In genomic region chr13:113877420-113877819, GRCm38 (mm10) we compare ENCODE assay signal across 8 mouse cellular contexts.
DNase-seq lines count a peak whose midpoint lies in the region; ATAC-seq and TF ChIP-seq lines count a peak whose summit lies in the region.

No protein-coding gene starts in this region.

- H3K4me3 ChIP-seq in forebrain, embryonic 14.5 days (ENCODE audit: low read depth, low read length): no peak overlapping the region
- H3K4me3 ChIP-seq in lung, embryonic 14.5 days (ENCODE audit: low read depth, low read length): no peak overlapping the region

- peak; percentile 63 to 84 for DNase-seq in heart, adult 18-20 months
- DNase-seq in heart, postnatal 25 days (ENCODE audit: low spot score): no peak
- peak; percentile 57 for DNase-seq in brain, embryonic 18.5 days (ENCODE audit: low read depth, low spot score)
- peak; percentile 90 for DNase-seq in forebrain, embryonic 14.5 days (ENCODE audit: low spot score)
- peak; percentile 89 for DNase-seq in lung, embryonic 14.5 days
- peak; percentile 61 for DNase-seq in retina, postnatal 7 days (ENCODE audit: low read depth, low spot score)

- H3K27me3 ChIP-seq in forebrain, embryonic 14.5 days (replicated peaks; ENCODE audit: control insufficient read depth, insufficient read depth, low read length): no peaks in the 10 kb centered on the region
- no peaks in the 10 kb centered on the region for H3K27me3 ChIP-seq in lung, embryonic 14.5 days (ENCODE audit: insufficient read depth, low read length)

- no peak overlapping the region for H3K27ac ChIP-seq in forebrain, embryonic 14.5 days (ENCODE audit: low read depth, low read length)
- no peak overlapping the region for H3K27ac ChIP-seq in lung, embryonic 14.5 days (ENCODE audit: low read depth)

- 2% methylated on average over 5 of the region's 5 CpGs for WGBS in forebrain, embryonic 14.5 days
- WGBS in lung, embryonic 14.5 days: 15% methylated on average over 5 of the region's 5 CpGs

- H3K9ac ChIP-seq in forebrain, embryonic 14.5 days (ENCODE audit: low read length): no peak overlapping the region
- H3K9ac ChIP-seq in lung, embryonic 14.5 days: no peak overlapping the region

- peak; percentile 94 for TF ChIP-seq CTCF in lung, embryonic 14.5 days (IDR thresholded peaks at IDR 0.05; ENCODE audit: low read depth)

- H3K9me3 ChIP-seq in forebrain, embryonic 14.5 days (replicated peaks; ENCODE audit: control insufficient read depth, low read length): no peaks in the 10 kb centered on the region
- no peaks in the 10 kb centered on the region for H3K9me3 ChIP-seq in lung, embryonic 14.5 days (ENCODE audit: low read depth, low read length)

- intact Hi-C loops in heart, postnatal 25 days (cut with DNase I): loop anchor here (1.0 to 10.0 kb wide), 4 partner anchors 197 to 917 kb away; no protein-coding TSS in a partner anchor

- H3K36me3 ChIP-seq in forebrain, embryonic 14.5 days (ENCODE audit: control insufficient read depth, insufficient read depth, low read length): no peaks in the 10 kb centered on the region
- H3K36me3 ChIP-seq in lung, embryonic 14.5 days (ENCODE audit: insufficient read depth): no peaks in the 10 kb centered on the region

- H3K4me2 ChIP-seq in forebrain, embryonic 14.5 days (ENCODE audit: low read length): no peak overlapping the region
- H3K4me2 ChIP-seq in lung, embryonic 14.5 days: no peak overlapping the region

- peaks cover 25% of the 10 kb centered on the region for H3K4me1 ChIP-seq in forebrain, embryonic 14.5 days (ENCODE audit: control insufficient read depth, insufficient read depth, low read length)
- no peaks in the 10 kb centered on the region for H3K4me1 ChIP-seq in lung, embryonic 14.5 days (ENCODE audit: insufficient read depth)

- ATAC-seq in CD4-positive, CD25-positive, alpha-beta regulatory T cell, adult 4 months: peak; percentile 93
- ATAC-seq in forebrain, embryonic 14.5 days: peak; percentile 60
- peak; percentile 89 for ATAC-seq in inflammation-experienced regulatory T-cells, adult 6 months
- no peak for ATAC-seq in lung, embryonic 14.5 days (ENCODE audit: insufficient read depth)
